Mouse (Mus musculus): ENCODE results near the gene Scube3. TPM values are rescaled to one million over a fixed set of nuclear protein-coding genes. Genes with fewer than 3 reads are reported as not detected.

The Scube3 gene
- polyA plus RNA-seq, 1 experiment from 2014 or later, result 4.7 TPM

DNA sequence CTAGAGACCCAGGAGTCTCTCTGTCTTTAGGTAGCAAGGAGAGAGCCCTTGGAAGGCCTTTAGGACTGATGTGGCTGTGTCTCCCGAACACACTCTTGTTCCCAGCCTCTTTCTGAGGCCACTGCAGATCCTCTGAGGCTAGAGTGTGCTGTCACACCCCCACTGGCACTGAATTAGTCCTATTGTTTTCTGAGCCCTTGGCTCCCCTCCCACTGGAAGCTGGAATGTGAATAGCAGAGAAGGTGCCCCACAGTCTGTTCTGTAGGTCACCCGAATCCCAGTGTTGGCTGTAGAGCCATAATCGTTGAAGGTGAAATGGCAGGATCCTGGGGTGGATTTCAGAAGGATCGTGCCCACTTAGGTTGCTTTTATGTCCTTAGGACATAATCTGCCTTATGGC, 38.4 kb downstream of the Scube3 start:
- H3K4me1 ChIP-seq (replicated peaks; ENCODE audit: control insufficient read depth, insufficient read depth, low read length), result peaks cover 19% of the 10 kb centered on the region
- 44% methylated on average over 4 of the region's 4 CpGs for WGBS

DNA sequence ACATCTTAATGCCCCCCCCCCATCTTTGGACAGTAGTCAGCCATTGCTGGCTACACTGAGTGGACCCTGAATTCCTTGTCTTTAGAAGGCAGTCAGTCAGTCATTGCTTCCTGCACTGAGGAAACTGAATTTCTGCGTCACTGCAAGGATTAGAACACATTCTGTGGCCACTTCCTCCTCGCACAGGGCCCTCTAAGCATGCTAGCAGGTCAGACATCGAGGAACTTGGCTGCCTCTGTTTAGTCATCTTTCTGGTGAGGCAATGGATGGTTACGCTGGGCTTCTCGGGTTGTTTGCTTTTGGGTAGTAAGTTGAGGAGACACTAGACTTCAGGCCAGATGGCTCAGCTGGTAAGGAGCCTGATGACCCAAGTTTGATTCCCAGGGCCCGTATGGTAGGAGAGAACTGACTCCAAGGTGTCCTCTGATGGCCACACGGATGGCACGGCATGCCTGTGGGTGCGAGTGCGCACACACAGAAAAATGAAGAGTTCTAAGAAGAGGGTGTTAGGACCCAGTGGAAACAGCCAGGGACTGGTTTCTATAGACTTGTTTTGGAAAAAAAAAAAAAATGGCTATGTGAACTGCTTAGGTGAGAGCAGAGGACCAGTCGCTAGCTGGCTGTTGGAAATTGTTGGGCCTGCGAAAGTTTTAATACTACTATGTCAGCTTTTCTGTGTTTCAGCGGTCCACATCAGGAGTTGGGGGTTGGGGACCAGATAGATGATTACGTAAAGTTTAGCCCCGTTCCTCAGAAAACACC, 39.0 kb downstream of the Scube3 start:
- Histone ChIP-seq H3K27me3 (replicated peaks; ENCODE audit: control insufficient read depth, insufficient read depth, low read length) (no peaks in the 10 kb centered on the region), H3K4me3 (replicated peaks; ENCODE audit: low read length) (no peak overlapping the region), H3K27ac (ENCODE audit: low read length) (no peak overlapping the region), H3K4me2 (ENCODE audit: low read length) (no peak overlapping the region), H3K9ac (replicated peaks; ENCODE audit: low read depth, low read length) (no peak overlapping the region), H3K4me1 (replicated peaks; ENCODE audit: control insufficient read depth, insufficient read depth, low read length) (peaks cover 16% of the 10 kb centered on the region), H3K9me3 (ENCODE audit: control insufficient read depth, low read length) (no peaks in the 10 kb centered on the region), H3K36me3 (ENCODE audit: control insufficient read depth, insufficient read depth) (no peaks in the 10 kb centered on the region)
- ATAC-seq, result no peak
- WGBS, result 85% methylated on average over 15 of the region's 15 CpGs

More for the DNA sequence above, 38.4 kb downstream of the Scube3 start:
- Histone ChIP-seq H3K27ac (ENCODE audit: low read length) (no peak overlapping the region), H3K9ac (replicated peaks; ENCODE audit: low read depth, low read length) (no peak overlapping the region), H3K4me2 (ENCODE audit: low read length) (no peak overlapping the region), H3K36me3 (ENCODE audit: control insufficient read depth, insufficient read depth) (no peaks in the 10 kb centered on the region), H3K9me3 (ENCODE audit: control insufficient read depth, low read length) (no peaks in the 10 kb centered on the region), H3K27me3 (replicated peaks; ENCODE audit: control insufficient read depth, insufficient read depth, low read length) (no peaks in the 10 kb centered on the region), H3K4me3 (replicated peaks; ENCODE audit: low read length) (no peak overlapping the region)
- ATAC-seq, result no peak

GRCm38 (mm10) chr17:28184971-28185638, 43.2 kb downstream of the Scube3 start:
- H3K9ac ChIP-seq (replicated peaks; ENCODE audit: low read depth, low read length), result no peak overlapping the region
- 79% methylated on average over 7 of the region's 7 CpGs for WGBS
- H3K27me3 ChIP-seq (replicated peaks; ENCODE audit: control insufficient read depth, insufficient read depth, low read length), result no peaks in the 10 kb centered on the region
- no peaks in the 10 kb centered on the region for H3K4me1 ChIP-seq (replicated peaks; ENCODE audit: control insufficient read depth, insufficient read depth, low read length)
- H3K9me3 ChIP-seq (ENCODE audit: control insufficient read depth, low read length), result no peaks in the 10 kb centered on the region
- H3K36me3 ChIP-seq (ENCODE audit: control insufficient read depth, insufficient read depth), result no peaks in the 10 kb centered on the region
- no peak overlapping the region for H3K4me3 ChIP-seq (replicated peaks; ENCODE audit: low read length)
- H3K4me2 ChIP-seq (ENCODE audit: low read length), result no peak overlapping the region
- H3K27ac ChIP-seq (ENCODE audit: low read length), result no peak overlapping the region
- ATAC-seq, result no peak

GRCm38 (mm10) chr17:28188313-28188712, 46.4 kb downstream of the Scube3 start:
- H3K9me3 ChIP-seq (ENCODE audit: control insufficient read depth, low read length), result no peaks in the 10 kb centered on the region
- 90% methylated on average over 5 of the region's 5 CpGs for WGBS

DNA sequence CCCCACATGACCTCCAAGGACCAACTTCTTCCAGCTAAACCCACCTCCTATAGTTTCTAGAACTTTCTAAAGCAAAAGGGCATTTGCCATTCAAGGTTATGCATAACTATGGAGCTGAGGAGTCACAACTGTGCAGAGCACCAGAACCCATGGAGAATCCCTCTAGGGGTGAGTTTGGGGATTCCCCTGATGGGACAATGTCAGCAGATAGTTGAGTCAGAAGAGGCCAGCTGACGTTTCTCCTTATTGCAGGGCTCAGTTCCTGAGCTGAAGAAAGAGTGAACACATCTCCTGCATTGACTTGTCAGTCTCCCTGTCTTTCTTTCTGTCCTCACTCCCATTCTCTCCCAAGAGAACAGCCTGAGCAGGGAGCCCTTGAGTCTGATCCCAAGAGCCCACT, 50.8 kb downstream of the Scube3 start:
- Histone ChIP-seq H3K9ac (replicated peaks; ENCODE audit: low read depth, low read length) (no peak overlapping the region), H3K27ac (ENCODE audit: low read length) (no peak overlapping the region), H3K36me3 (ENCODE audit: control insufficient read depth, insufficient read depth) (peaks cover 12% of the 10 kb centered on the region; the same call in 1 of the 2 replicates), H3K4me3 (replicated peaks; ENCODE audit: low read length) (no peak overlapping the region), H3K27me3 (replicated peaks; ENCODE audit: control insufficient read depth, insufficient read depth, low read length) (no peaks in the 10 kb centered on the region), H3K4me2 (ENCODE audit: low read length) (no peak overlapping the region), H3K4me1 (replicated peaks; ENCODE audit: control insufficient read depth, insufficient read depth, low read length) (no peaks in the 10 kb centered on the region), H3K9me3 (ENCODE audit: control insufficient read depth, low read length) (no peaks in the 10 kb centered on the region)
- 79% methylated on average over 1 of the region's 1 CpGs for WGBS
- no peak for ATAC-seq

More at GRCm38 (mm10) chr17:28188313-28188712, 46.4 kb downstream of the Scube3 start:
- no peak overlapping the region for H3K9ac ChIP-seq (replicated peaks; ENCODE audit: low read depth, low read length)
- H3K4me2 ChIP-seq (ENCODE audit: low read length), result no peak overlapping the region
- H3K4me3 ChIP-seq (replicated peaks; ENCODE audit: low read length), result no peak overlapping the region
- H3K27me3 ChIP-seq (replicated peaks; ENCODE audit: control insufficient read depth, insufficient read depth, low read length), result no peaks in the 10 kb centered on the region
- peaks cover 4% of the 10 kb centered on the region; the same call in 1 of the 2 replicates for H3K36me3 ChIP-seq (ENCODE audit: control insufficient read depth, insufficient read depth)
- no peak for ATAC-seq
- no peak overlapping the region for H3K27ac ChIP-seq (ENCODE audit: low read length)
- no peaks in the 10 kb centered on the region for H3K4me1 ChIP-seq (replicated peaks; ENCODE audit: control insufficient read depth, insufficient read depth, low read length)

GRCm38 (mm10) chr17:28193559-28193958, 51.6 kb downstream of the Scube3 start:
- Histone ChIP-seq H3K36me3 (ENCODE audit: control insufficient read depth, insufficient read depth) (peaks cover 17% of the 10 kb centered on the region), H3K4me2 (ENCODE audit: low read length) (no peak overlapping the region), H3K4me1 (replicated peaks; ENCODE audit: control insufficient read depth, insufficient read depth, low read length) (no peaks in the 10 kb centered on the region), H3K9ac (replicated peaks; ENCODE audit: low read depth, low read length) (no peak overlapping the region), H3K27ac (ENCODE audit: low read length) (no peak overlapping the region), H3K4me3 (replicated peaks; ENCODE audit: low read length) (no peak overlapping the region), H3K9me3 (ENCODE audit: control insufficient read depth, low read length) (no peaks in the 10 kb centered on the region), H3K27me3 (replicated peaks; ENCODE audit: control insufficient read depth, insufficient read depth, low read length) (no peaks in the 10 kb centered on the region)
- WGBS, result 92% methylated on average over 3 of the region's 3 CpGs
- no peak for ATAC-seq

GRCm38 (mm10) chr17:28195033-28195432, 53.1 kb downstream of the Scube3 start:
- Histone ChIP-seq H3K4me1 (replicated peaks; ENCODE audit: control insufficient read depth, insufficient read depth, low read length) (no peaks in the 10 kb centered on the region), H3K36me3 (ENCODE audit: control insufficient read depth, insufficient read depth) (peaks cover 17% of the 10 kb centered on the region), H3K4me2 (ENCODE audit: low read length) (no peak overlapping the region), H3K4me3 (replicated peaks; ENCODE audit: low read length) (no peak overlapping the region), H3K27me3 (replicated peaks; ENCODE audit: control insufficient read depth, insufficient read depth, low read length) (no peaks in the 10 kb centered on the region), H3K27ac (ENCODE audit: low read length) (no peak overlapping the region), H3K9ac (replicated peaks; ENCODE audit: low read depth, low read length) (no peak overlapping the region), H3K9me3 (ENCODE audit: control insufficient read depth, low read length) (no peaks in the 10 kb centered on the region)
- ATAC-seq, result no peak
- 93% methylated on average over 10 of the region's 10 CpGs for WGBS

DNA sequence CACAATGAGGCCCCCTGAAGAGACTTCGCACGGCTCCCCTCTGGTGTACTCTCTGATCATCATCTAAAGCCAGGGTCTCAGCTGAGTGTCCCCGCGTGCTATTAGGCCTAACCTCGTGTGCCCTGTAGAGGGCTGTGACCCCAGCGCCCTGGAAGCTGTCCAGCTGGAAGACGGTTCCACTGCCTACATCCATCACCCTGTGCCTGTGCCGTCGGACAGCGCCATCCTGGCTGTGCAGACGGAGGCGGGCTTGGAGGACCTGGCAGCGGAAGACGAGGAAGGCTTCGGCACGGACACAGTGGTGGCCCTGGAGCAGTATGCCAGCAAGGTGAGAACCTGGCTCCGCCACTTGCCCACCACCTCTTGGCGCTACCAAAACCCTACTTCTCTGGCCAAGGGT, 55.7 kb downstream of the Scube3 start:
- no peak overlapping the region for H3K4me3 ChIP-seq (replicated peaks; ENCODE audit: low read length)
- no peak overlapping the region for H3K4me2 ChIP-seq (ENCODE audit: low read length)
- no peak for ATAC-seq
- peaks cover 20% of the 10 kb centered on the region; the same call in 1 of the 2 replicates for H3K36me3 ChIP-seq (ENCODE audit: control insufficient read depth, insufficient read depth)
- WGBS, result 76% methylated on average over 18 of the region's 18 CpGs
- no peak overlapping the region for H3K9ac ChIP-seq (replicated peaks; ENCODE audit: low read depth, low read length)
- no peaks in the 10 kb centered on the region for H3K9me3 ChIP-seq (ENCODE audit: control insufficient read depth, low read length)
- no peaks in the 10 kb centered on the region for H3K27me3 ChIP-seq (replicated peaks; ENCODE audit: control insufficient read depth, insufficient read depth, low read length)
- no peaks in the 10 kb centered on the region for H3K4me1 ChIP-seq (replicated peaks; ENCODE audit: control insufficient read depth, insufficient read depth, low read length)
- H3K27ac ChIP-seq (ENCODE audit: low read length), result no peak overlapping the region

DNA sequence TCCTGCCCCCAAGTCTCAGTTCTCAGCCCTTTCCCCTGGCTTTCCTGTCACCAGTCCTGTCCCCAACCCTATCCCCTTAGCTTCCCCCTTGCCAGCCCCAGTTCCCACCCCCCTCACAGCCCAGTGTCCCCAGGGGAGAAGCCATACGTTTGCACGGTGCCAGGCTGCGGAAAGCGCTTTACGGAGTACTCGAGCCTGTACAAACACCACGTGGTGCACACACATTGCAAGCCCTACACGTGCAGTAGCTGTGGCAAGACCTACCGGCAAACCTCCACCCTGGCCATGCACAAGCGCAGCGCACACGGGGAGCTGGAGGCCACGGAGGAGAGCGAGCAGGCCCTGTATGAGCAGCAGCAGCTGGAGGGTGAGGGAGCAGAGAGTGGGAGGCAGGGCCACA, 60.0 kb downstream of the Scube3 start:
- H3K36me3 ChIP-seq (ENCODE audit: control insufficient read depth, insufficient read depth), result peaks cover 17% of the 10 kb centered on the region
- WGBS, result 86% methylated on average over 14 of the region's 14 CpGs
- no peak overlapping the region for H3K27ac ChIP-seq (ENCODE audit: low read length)
- H3K9me3 ChIP-seq (ENCODE audit: control insufficient read depth, low read length), result no peaks in the 10 kb centered on the region
- H3K9ac ChIP-seq (replicated peaks; ENCODE audit: low read depth, low read length), result no peak overlapping the region
- no peak for ATAC-seq
- no peaks in the 10 kb centered on the region for H3K4me1 ChIP-seq (replicated peaks; ENCODE audit: control insufficient read depth, insufficient read depth, low read length)
- H3K4me3 ChIP-seq (replicated peaks; ENCODE audit: low read length), result no peak overlapping the region
- H3K4me2 ChIP-seq (ENCODE audit: low read length), result no peak overlapping the region
- H3K27me3 ChIP-seq (replicated peaks; ENCODE audit: control insufficient read depth, insufficient read depth, low read length), result no peaks in the 10 kb centered on the region

Data from forebrain, embryonic 16.5 days (tissue).